Mouse (Mus musculus) forebrain, embryonic 12.5 days (tissue): ENCODE measurements around the gene Itpkb. TPM values are rescaled to one million over a fixed set of nuclear protein-coding genes. Genes with fewer than 3 reads are reported as not detected.
A peak's percentile ranks its signal among the peaks of the same experiment; 100 is the strongest.

Experiments
- ATAC-seq: fragments of 200-750 bp; cut with Nextera tagmentation; 2 replicates; pipeline ENCODE4 v1.8.0; 2017; ENCODE audit warnings: moderate TSS enrichment; ENCODE audit not compliant: low FRiP score
- H3K27ac ChIP-seq: fragments of 300-500 bp; sonication (generic); 2 replicates; pipeline ENCODE4 v1.5.1; 2016; ENCODE audit warnings: mild to moderate bottlenecking
- H3K27me3 ChIP-seq: fragments of 300-500 bp; sonication (generic); 2 replicates; pipeline ENCODE4 v1.6.1; 2016; ENCODE audit warnings: mild to moderate bottlenecking
- H3K36me3 ChIP-seq: fragments of 300-500 bp; sonication (generic); replicated peaks from 2 replicates; pipeline ENCODE4 v1.6.1; 2016; ENCODE audit warnings: mild to moderate bottlenecking
- H3K4me1 ChIP-seq: fragments of 300-500 bp; sonication (generic); 2 replicates; pipeline ENCODE4 v1.6.1; 2016
- H3K4me2 ChIP-seq: fragments of 300-500 bp; sonication (generic); 2 replicates; pipeline ENCODE4 v1.6.1; 2016; ENCODE audit warnings: mild to moderate bottlenecking, moderate library complexity
- H3K4me3 ChIP-seq: fragments of 300-500 bp; sonication (generic); replicated peaks from 2 replicates; pipeline ENCODE4 v1.5.1; 2016; ENCODE audit warnings: mild to moderate bottlenecking
- H3K9ac ChIP-seq: fragments of 300-500 bp; sonication (generic); 2 replicates; pipeline ENCODE4 v1.6.1; 2016; ENCODE audit warnings: mild to moderate bottlenecking
- H3K9me3 ChIP-seq: fragments of 300-500 bp; sonication (generic); 2 replicates; pipeline ENCODE4 v1.6.1; 2016
- WGBS: fragments of 180-500 bp; shearing (Covaris S2); methylation state at CpG from one replicate; pipeline ENCODE4 v1.1.7; 2016; 5-methylcytosine and 5-hydroxymethylcytosine counted together
- polyA plus RNA-seq: library from polyadenylated mRNA; unstranded; fragments of >200 nt; fragmentation: Nextera tagmentation; extraction: Ambion mirVana; gene quantifications from 2 replicates; pipeline ENCODE4 v1.2.1, GENCODE M21; 2016

The Itpkb gene
- 3.7 and 4.2 TPM in 2 replicates for polyA plus RNA-seq

DNA sequence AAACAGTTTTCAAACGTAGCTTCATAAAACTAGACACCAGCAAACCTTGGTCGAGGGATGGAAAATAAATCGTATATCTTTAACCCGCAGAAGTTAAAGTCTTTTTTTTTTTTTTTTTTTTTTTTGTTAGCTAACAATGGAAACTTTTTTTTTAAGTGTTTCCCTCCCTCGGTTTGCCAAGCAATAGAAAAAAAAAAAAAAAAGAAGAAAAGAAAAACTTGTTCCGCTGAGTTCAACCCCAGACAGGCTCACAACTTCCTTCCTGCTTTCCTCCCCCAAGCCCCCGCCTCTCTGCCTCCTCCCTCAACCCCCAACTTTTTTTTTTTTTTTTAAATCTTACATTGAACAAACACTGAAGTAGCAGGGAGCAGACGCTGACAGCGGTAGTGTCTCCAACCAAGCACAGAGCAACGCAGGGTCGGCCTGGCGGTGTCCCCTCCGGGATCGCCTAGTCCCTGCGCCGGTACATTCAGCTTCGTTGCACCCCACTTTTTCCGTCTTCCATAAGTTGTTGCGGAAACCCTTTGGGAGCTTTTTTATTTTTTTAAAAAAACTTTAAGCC lies at the start of gene Itpkb:
Gene Itpkb, plus strand, starts transcription at position 341 of the 562 bp plus-strand sequence.
- peak within 1 kb of the TSS; percentile 63 for H3K27ac ChIP-seq
- peak; percentile 34; the same call in 1 of the 2 replicates for ATAC-seq
- peaks cover 40% of the 10 kb centered on the region for H3K4me1 ChIP-seq
- H3K4me2 ChIP-seq, result peak within 1 kb of the TSS; percentile 95
- peak within 1 kb of the TSS; percentile 52 for H3K4me3 ChIP-seq
- WGBS, result 1% methylated on average over 19 of the region's 19 CpGs
- no peaks in the 10 kb centered on the region for H3K36me3 ChIP-seq
- H3K9ac ChIP-seq, result peak within 1 kb of the TSS; percentile 66
- H3K9me3 ChIP-seq, result no peaks in the 10 kb centered on the region
- H3K27me3 ChIP-seq, result peaks cover 43% of the 10 kb centered on the region

DNA sequence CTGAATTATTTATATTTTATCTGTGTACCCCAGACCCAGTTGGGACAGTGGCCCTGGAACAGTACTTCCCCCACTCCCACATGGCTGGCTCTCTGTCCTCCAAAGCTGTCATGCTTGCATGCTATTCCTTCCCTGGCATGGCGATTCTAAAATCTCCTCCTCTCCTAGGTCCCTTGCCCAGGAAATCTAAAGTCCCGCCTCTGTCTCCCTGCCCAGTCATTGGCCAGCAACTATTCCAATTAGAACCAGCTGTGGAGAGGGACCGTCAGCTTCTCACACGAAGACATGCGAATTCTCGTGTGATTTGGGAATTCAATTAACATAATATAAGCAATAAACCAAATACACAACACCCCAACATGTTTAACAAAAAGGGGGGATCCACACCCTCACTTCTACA lies 47.7 kb upstream of the Itpkb start:
- 53% methylated on average over 6 of the region's 6 CpGs for WGBS
- H3K27ac ChIP-seq, result no peak overlapping the region
- no peaks in the 10 kb centered on the region for H3K36me3 ChIP-seq
- no peak for ATAC-seq
- H3K27me3 ChIP-seq, result peaks cover 9% of the 10 kb centered on the region; the same call in 1 of the 2 replicates
- H3K9me3 ChIP-seq, result no peaks in the 10 kb centered on the region
- peaks cover 16% of the 10 kb centered on the region for H3K4me1 ChIP-seq
- no peak overlapping the region for H3K4me3 ChIP-seq
- H3K4me2 ChIP-seq, result no peak overlapping the region
- no peak overlapping the region for H3K9ac ChIP-seq

DNA sequence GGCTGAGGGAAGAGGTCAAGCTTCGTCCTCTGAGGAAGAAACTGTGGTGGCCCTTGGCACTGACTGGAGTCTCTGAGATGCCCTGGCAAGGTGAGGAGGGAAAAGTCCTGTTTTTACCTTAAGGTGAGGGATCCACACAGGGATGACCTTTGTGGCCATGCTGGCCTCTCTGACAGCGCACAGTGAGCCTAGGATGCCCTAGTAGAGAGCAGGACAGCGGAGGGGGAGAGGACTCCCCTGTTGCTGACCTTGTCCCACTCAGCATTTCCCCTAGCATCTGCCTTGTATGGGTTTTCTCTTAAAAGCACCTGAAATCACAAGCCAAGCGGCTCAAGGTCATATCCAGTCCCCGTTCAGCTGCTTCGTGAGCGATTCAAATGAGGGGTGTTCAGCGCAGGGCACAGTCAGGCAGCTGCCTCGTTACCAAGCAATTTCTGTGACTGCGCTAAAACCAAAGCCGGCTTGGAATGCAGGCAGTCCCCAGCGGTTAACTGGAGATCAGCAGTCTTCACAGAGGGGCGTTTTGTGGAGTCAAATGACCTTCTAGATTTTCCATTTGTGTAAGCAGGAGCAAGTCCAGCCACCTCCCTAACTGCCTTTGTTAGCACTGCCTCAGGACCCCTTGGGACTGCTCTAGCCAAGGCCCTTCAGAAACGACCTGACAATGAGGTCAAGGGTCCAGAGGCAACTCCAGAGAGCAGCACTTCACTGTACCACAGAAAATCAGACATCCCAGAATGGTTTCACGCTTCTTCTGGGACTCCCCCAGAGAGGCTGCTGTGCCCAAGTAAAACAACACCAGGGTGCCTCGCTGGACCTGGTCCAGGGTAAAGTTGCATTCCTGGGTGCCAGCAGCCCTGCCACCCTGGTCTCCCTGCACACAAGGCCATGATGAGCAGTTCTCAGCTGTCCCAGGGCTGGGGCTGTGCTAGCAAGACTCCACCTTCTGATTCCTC lies 46.2 kb upstream of the Itpkb start:
- Histone ChIP-seq H3K27ac (no peak overlapping the region), H3K9ac (no peak overlapping the region), H3K4me1 (peaks cover 16% of the 10 kb centered on the region), H3K9me3 (no peaks in the 10 kb centered on the region), H3K4me3 (no peak overlapping the region), H3K36me3 (no peaks in the 10 kb centered on the region), H3K27me3 (peaks cover 9% of the 10 kb centered on the region; the same call in 1 of the 2 replicates), H3K4me2 (peak overlapping the region; percentile 8; the same call in 1 of the 2 replicates)
- ATAC-seq, result peak; percentile 66
- WGBS, result 15% methylated on average over 16 of the region's 16 CpGs

DNA sequence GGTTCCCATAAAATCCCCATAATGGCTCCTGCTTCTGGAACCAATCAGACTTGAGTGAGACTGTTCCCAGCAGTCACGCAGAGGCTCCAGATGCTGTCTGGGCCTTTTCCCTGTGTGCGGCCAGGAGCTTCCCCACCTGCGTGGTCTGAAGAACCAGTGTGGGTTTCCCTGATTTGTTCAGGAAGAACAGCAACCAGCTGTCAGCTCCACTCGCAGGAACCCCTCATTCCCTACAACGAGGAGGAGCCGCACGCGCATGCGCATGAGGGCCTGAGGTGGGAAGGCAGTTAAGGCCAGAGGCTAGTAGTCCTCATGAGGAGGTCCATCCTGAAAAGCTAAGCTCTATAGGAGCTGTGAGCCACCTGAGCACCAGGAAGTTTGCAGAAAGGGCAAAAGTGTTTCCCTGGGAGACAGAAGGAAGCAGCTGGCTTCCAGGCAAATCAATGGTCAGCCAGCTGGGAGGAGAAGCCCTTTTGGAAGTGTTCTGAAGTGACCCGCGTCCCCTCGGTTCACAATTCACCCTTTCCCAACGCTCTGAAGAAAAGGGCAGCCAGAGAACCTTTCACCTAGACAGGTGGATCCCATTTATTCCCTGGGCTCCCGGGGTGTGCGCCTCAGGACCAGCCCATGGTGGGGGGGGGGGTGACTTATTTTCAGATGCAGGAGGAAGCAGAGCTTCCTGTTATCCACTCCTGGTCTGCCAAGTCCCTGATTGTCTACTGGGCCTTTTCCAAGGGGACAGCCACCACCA lies 44.0 kb upstream of the Itpkb start:
- Histone ChIP-seq H3K4me2 (no peak overlapping the region), H3K4me3 (no peak overlapping the region), H3K9me3 (no peaks in the 10 kb centered on the region), H3K4me1 (peaks cover 16% of the 10 kb centered on the region), H3K27ac (no peak overlapping the region), H3K27me3 (peaks cover 9% of the 10 kb centered on the region; the same call in 1 of the 2 replicates), H3K9ac (no peak overlapping the region), H3K36me3 (no peaks in the 10 kb centered on the region)
- 76% methylated on average over 15 of the region's 15 CpGs for WGBS
- no peak for ATAC-seq

DNA sequence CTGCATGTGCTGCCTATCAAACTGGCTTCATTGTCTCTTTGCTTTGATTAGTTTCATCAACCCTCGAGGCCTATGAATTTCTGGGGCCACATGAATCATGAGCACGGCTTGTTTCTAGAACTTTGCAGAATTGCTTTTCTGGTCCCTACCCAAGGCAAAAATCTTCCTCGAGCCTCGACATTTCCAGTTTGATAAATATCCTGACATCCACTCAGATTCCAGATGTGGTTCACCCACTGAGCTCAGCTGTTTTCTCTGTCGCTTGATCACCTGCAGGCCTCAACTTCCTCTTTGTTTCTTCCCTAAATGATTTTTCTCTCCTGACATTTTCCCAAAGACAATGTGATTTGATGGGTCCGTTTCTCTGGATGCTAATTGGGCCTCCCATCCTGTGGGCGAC lies 42.1 kb upstream of the Itpkb start:
- Histone ChIP-seq H3K4me1 (peaks cover 16% of the 10 kb centered on the region), H3K4me3 (no peak overlapping the region), H3K27ac (no peak overlapping the region), H3K4me2 (no peak overlapping the region), H3K36me3 (no peaks in the 10 kb centered on the region), H3K27me3 (peaks cover 9% of the 10 kb centered on the region; the same call in 1 of the 2 replicates), H3K9ac (no peak overlapping the region), H3K9me3 (no peaks in the 10 kb centered on the region)
- no peak for ATAC-seq
- WGBS, result 91% methylated on average over 7 of the region's 7 CpGs

DNA sequence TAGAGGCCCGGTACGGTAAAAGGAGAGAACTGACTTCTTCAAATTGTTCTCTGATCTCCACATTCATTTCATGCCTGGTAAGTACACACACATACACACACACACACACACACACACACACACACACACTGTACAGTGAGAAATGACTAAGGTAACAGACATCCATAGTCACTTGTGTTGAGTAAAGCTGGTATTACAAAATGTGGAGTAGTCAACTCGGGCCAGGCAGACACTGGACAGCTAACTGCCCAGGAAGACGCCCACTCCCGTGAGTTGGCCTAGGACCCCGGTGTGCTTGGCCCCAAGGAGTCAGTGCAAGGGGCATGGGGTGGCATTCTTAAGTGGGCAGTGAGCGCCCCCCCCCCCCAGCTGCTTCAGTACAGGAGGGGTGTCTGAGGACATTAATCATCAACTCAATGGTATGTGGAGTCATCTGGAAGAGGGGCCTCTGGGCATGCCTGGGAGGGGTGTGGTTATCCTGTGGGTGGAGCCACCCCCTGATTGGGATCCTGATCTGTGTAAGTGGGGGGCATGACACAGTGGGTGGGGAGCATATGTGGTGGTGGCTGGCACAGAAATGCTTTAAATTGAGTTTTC lies 41.3 kb upstream of the Itpkb start:
- Histone ChIP-seq H3K4me2 (no peak overlapping the region), H3K27ac (no peak overlapping the region), H3K4me1 (peaks cover 11% of the 10 kb centered on the region), H3K4me3 (no peak overlapping the region), H3K9ac (no peak overlapping the region), H3K36me3 (no peaks in the 10 kb centered on the region), H3K9me3 (no peaks in the 10 kb centered on the region), H3K27me3 (peaks cover 5% of the 10 kb centered on the region; the same call in 1 of the 2 replicates)
- no peak for ATAC-seq
- WGBS, result 89% methylated on average over 7 of the region's 7 CpGs

DNA sequence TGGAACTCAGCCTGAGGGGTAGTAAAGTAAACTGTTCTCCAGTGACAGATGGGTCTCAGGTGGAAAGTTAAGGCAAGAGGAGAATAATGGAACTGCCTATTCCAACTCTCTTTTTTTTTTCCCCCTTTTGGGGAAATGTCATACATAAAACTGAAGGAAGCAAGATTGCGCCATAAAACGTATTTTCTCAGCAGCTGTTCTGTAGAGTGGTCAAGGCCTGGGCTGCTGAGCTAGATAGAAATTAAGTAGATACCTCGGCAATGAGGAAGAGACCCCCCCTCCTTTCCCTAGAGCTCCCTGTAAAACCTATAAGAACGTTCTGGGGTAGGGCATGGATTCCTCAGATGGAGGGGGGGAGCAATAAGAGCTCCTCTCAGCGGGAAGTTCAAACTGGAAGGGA lies 40.5 kb upstream of the Itpkb start:
- no peaks in the 10 kb centered on the region for H3K27me3 ChIP-seq
- H3K4me1 ChIP-seq, result 0 out of 2 replicates have a peak, but pooled peaks cover 5% of the 10 kb centered on the region
- WGBS, result 90% methylated on average over 5 of the region's 5 CpGs
- H3K4me3 ChIP-seq, result no peak overlapping the region
- no peaks in the 10 kb centered on the region for H3K36me3 ChIP-seq
- no peak overlapping the region for H3K4me2 ChIP-seq
- no peak overlapping the region for H3K9ac ChIP-seq
- ATAC-seq, result no peak
- H3K9me3 ChIP-seq, result no peaks in the 10 kb centered on the region
- H3K27ac ChIP-seq, result no peak overlapping the region

DNA sequence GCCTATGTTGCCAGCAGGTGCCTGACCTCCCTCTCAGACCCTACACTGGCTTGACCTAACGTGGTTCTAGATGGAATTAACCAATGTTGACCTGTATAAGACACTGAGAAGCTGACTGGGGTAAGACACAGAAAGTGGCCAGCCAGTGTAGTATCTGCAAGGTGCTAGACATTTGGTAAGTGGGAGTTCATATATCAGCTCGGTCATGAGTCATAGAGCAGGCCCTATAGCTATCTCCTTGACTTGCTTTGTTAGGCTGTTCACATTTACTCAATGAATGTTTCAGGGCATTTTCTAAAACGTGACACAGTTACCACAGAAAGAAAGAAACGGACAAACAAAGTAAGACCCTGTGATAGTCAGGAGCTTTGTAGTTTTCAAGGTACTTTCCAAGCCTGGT lies 39.9 kb upstream of the Itpkb start:
- no peak overlapping the region for H3K4me3 ChIP-seq
- no peak overlapping the region for H3K27ac ChIP-seq
- 87% methylated on average over 4 of the region's 4 CpGs for WGBS
- H3K36me3 ChIP-seq, result no peaks in the 10 kb centered on the region
- H3K9ac ChIP-seq, result no peak overlapping the region
- H3K4me2 ChIP-seq, result no peak overlapping the region
- H3K27me3 ChIP-seq, result no peaks in the 10 kb centered on the region
- 0 out of 2 replicates have a peak, but pooled peaks cover 5% of the 10 kb centered on the region for H3K4me1 ChIP-seq
- no peaks in the 10 kb centered on the region for H3K9me3 ChIP-seq
- no peak for ATAC-seq

DNA sequence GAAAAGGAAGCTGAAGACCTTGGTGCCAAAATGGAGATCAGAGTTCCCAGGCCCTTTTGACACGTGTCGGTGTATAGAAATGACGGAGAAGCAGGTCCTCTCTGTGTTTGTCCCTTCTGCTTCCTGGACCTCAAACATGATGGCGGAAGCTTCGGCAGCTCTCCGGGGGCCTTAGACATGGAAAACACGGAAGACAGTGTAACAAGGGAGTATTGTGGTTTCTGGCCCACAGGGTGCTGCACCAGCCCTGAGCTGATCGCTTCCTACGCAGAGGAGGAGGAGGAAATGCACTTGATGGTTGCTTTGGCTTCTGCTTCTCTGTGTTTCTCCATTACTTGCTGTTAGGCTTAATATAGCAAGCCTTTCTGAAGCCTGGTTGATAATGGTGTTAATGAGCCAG lies 34.2 kb upstream of the Itpkb start:
- no peaks in the 10 kb centered on the region for H3K36me3 ChIP-seq
- H3K9ac ChIP-seq, result no peak overlapping the region
- H3K9me3 ChIP-seq, result no peaks in the 10 kb centered on the region
- no peak overlapping the region for H3K4me3 ChIP-seq
- no peak overlapping the region for H3K27ac ChIP-seq
- ATAC-seq, result no peak
- H3K27me3 ChIP-seq, result no peaks in the 10 kb centered on the region
- 88% methylated on average over 9 of the region's 9 CpGs for WGBS
- peaks cover 7% of the 10 kb centered on the region for H3K4me1 ChIP-seq
- no peak overlapping the region for H3K4me2 ChIP-seq

DNA sequence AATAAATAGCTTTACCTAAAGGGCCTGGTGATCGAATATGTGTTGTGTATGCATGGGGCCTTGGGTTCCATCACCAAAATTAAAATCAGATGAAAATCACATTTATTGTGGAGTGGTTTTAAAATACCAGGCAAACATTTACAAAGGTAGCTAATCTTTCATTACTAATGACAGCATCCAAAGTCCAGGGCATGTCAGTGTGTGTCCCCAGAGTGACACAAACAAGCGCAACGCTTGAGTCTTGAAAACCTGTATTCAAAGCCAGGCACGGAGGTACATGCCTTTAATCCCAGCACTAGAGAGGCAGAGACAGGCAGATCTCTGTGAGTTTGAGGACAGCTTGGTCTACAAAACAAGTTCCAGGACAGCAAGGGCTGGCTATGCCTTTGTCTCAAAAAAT lies 30.6 kb upstream of the Itpkb start:
- H3K4me1 ChIP-seq, result peaks cover 12% of the 10 kb centered on the region
- no peak for ATAC-seq
- no peak overlapping the region for H3K9ac ChIP-seq
- no peaks in the 10 kb centered on the region for H3K27me3 ChIP-seq
- 90% methylated on average over 4 of the region's 4 CpGs for WGBS
- no peak overlapping the region for H3K27ac ChIP-seq
- H3K9me3 ChIP-seq, result no peaks in the 10 kb centered on the region
- no peaks in the 10 kb centered on the region for H3K36me3 ChIP-seq
- H3K4me3 ChIP-seq, result no peak overlapping the region
- no peak overlapping the region for H3K4me2 ChIP-seq

DNA sequence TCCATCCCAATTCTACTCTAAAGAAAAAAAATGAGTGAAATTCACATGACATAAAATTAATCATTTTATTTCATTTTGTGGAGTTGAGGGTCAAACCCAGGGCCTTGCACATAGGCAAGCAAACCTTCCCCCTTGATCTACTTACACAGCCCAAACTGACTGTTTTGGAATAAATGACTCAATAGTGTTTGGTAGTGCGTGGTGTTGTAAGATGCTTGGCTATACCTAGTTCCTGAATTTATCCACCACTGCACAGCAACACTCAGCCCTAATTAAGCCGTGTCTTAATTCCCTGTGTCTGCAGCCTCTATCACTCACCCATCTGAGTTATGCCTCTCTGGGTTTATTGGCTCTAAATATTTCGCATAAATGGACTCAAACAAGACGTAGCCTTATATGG lies 30.0 kb upstream of the Itpkb start:
- Histone ChIP-seq H3K9ac (no peak overlapping the region), H3K36me3 (no peaks in the 10 kb centered on the region), H3K9me3 (no peaks in the 10 kb centered on the region), H3K27me3 (no peaks in the 10 kb centered on the region), H3K4me3 (no peak overlapping the region), H3K27ac (no peak overlapping the region), H3K4me2 (no peak overlapping the region), H3K4me1 (peaks cover 12% of the 10 kb centered on the region)
- no peak for ATAC-seq
- 89% methylated on average over 4 of the region's 4 CpGs for WGBS

DNA sequence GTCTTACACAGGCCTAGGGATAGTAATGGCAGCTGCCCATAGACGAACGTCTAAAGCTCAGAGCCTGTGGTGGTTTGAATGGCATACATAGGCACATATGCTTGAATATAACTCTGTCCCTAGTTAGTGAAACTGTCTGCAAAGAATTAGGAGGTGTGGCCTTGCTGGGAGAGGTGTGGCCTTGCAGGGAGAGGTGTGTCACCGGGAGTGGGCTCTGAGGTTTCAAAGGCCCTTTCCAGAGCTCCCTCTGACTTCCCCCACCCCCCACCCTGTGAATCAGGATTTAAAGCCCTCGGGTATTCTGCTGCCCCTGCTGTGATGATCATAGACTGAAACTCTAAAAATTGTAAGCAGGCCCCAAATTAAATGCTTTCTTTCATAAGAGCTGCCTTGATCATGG lies 29.3 kb upstream of the Itpkb start:
- H3K27ac ChIP-seq, result no peak overlapping the region
- H3K27me3 ChIP-seq, result no peaks in the 10 kb centered on the region
- H3K4me3 ChIP-seq, result no peak overlapping the region
- H3K4me1 ChIP-seq, result peaks cover 12% of the 10 kb centered on the region
- no peaks in the 10 kb centered on the region for H3K9me3 ChIP-seq
- WGBS, result 49% methylated on average over 4 of the region's 4 CpGs
- no peak for ATAC-seq
- no peaks in the 10 kb centered on the region for H3K36me3 ChIP-seq
- no peak overlapping the region for H3K9ac ChIP-seq
- H3K4me2 ChIP-seq, result no peak overlapping the region
